Mouse (Mus musculus) hindbrain, embryonic 15.5 days (tissue): Measurements from ENCODE around the gene Tmc5. TPM values are rescaled to one million over a fixed set of nuclear protein-coding genes. Genes with fewer than 3 reads are reported as not detected.

Experiments used
- ATAC-seq: fragments of 200-750 bp; cut with Nextera tagmentation; 2 replicates; pipeline ENCODE4 v1.8.0; 2017; ENCODE audit warnings: low read depth, moderate number of reproducible peaks, moderate TSS enrichment; ENCODE audit not compliant: low FRiP score
- H3K27ac ChIP-seq: fragments of 300-500 bp; sonication (generic); replicated peaks from 2 replicates; pipeline ENCODE4 v1.5.1; 2015; ENCODE audit warnings: mild to moderate bottlenecking, inconsistent platforms
- H3K27me3 ChIP-seq: fragments of 300-500 bp; sonication (generic); 2 replicates; pipeline ENCODE4 v1.6.1; 2015; ENCODE audit warnings: control low read depth, inconsistent platforms
- H3K36me3 ChIP-seq: fragments of 300-500 bp; sonication (generic); 2 replicates; pipeline ENCODE4 v1.6.1; 2015; ENCODE audit warnings: control low read depth, inconsistent platforms
- H3K4me1 ChIP-seq: fragments of 300-500 bp; sonication (generic); replicated peaks from 2 replicates; pipeline ENCODE4 v1.6.1; 2015; ENCODE audit warnings: control low read depth, inconsistent platforms
- H3K4me2 ChIP-seq: fragments of 300-500 bp; sonication (generic); 2 replicates; pipeline ENCODE4 v1.6.1; 2015; ENCODE audit warnings: moderate library complexity, mild to moderate bottlenecking, inconsistent platforms
- H3K4me3 ChIP-seq: fragments of 300-500 bp; sonication (generic); 2 replicates; pipeline ENCODE4 v1.5.1; 2015; ENCODE audit warnings: mild to moderate bottlenecking, inconsistent platforms
- H3K9ac ChIP-seq: fragments of 300-500 bp; sonication (generic); 2 replicates; pipeline ENCODE4 v1.6.1; 2015; ENCODE audit warnings: inconsistent platforms
- H3K9me3 ChIP-seq: fragments of 300-500 bp; sonication (generic); 2 replicates; pipeline ENCODE4 v1.6.1; 2016; ENCODE audit warnings: control low read depth, inconsistent platforms
- WGBS: fragments of 180-500 bp; shearing (Covaris S2); methylation state at CpG from one replicate; pipeline ENCODE4 v1.1.7; 2015; 5-methylcytosine and 5-hydroxymethylcytosine counted together
- polyA plus RNA-seq: library from polyadenylated mRNA; unstranded; fragments of >200 nt; fragmentation: Nextera tagmentation; extraction: Ambion mirVana; gene quantifications from 2 replicates; pipeline ENCODE4 v1.2.1, GENCODE M21; 2015

The Tmc5 gene
- 0.12 and 0.14 TPM in 2 replicates for polyA plus RNA-seq

- peak within 1 kb of the TSS; percentile 29 for H3K4me3 ChIP-seq
- H3K4me2 ChIP-seq = peak within 1 kb of the TSS; percentile 56
- 4% methylated on average over 23 of the region's 23 CpGs for WGBS
- no peak within 1 kb of the TSS for H3K27ac ChIP-seq
- no peaks in the 10 kb centered on the region for H3K36me3 ChIP-seq
- peak within 1 kb of the TSS; percentile 29; the same call in 1 of the 2 replicates for H3K9ac ChIP-seq
- H3K4me1 ChIP-seq = peaks cover 40% of the 10 kb centered on the region
- H3K9me3 ChIP-seq = no peaks in the 10 kb centered on the region
- peaks cover 16% of the 10 kb centered on the region; the same call in 1 of the 2 replicates for H3K27me3 ChIP-seq
- 0 out of 2 replicates have a peak, but pooled peaks have one; percentile 7 for ATAC-seq
Observed at GRCm38 (mm10) chr7:118597201-118597600, at the start of gene Tmc5. Gene Tmc5, plus strand, starts transcription at chr7:118597297.

- H3K4me1 ChIP-seq = no peaks in the 10 kb centered on the region
- H3K9me3 ChIP-seq = no peaks in the 10 kb centered on the region
- H3K4me2 ChIP-seq = no peak overlapping the region
- 83% methylated on average over 10 of the region's 10 CpGs for WGBS
- no peak for ATAC-seq
- no peaks in the 10 kb centered on the region for H3K27me3 ChIP-seq
- H3K9ac ChIP-seq = no peak overlapping the region
- H3K4me3 ChIP-seq = no peak overlapping the region
- peaks cover 38% of the 10 kb centered on the region for H3K36me3 ChIP-seq
- no peak overlapping the region for H3K27ac ChIP-seq
Observed at GRCm38 (mm10) chr7:118547451-118547850, 49.6 kb upstream of the Tmc5 start.

- Histone ChIP-seq H3K4me1 (no peaks in the 10 kb centered on the region), H3K4me2 (no peak overlapping the region), H3K9me3 (no peaks in the 10 kb centered on the region), H3K9ac (no peak overlapping the region), H3K36me3 (peaks cover 48% of the 10 kb centered on the region), H3K27ac (no peak overlapping the region), H3K27me3 (no peaks in the 10 kb centered on the region), H3K4me3 (no peak overlapping the region)
- ATAC-seq = no peak
- 77% methylated on average over 4 of the region's 4 CpGs for WGBS
Observed at GRCm38 (mm10) chr7:118553881-118554280, 43.2 kb upstream of the Tmc5 start.

GRCm38 (mm10) chr7:118554290-118554689 is 42.8 kb upstream of the Tmc5 start:
- no peak overlapping the region for H3K4me2 ChIP-seq
- peaks cover 48% of the 10 kb centered on the region for H3K36me3 ChIP-seq
- 72% methylated on average over 2 of the region's 2 CpGs for WGBS
- H3K4me1 ChIP-seq = no peaks in the 10 kb centered on the region
- H3K9me3 ChIP-seq = no peaks in the 10 kb centered on the region
- ATAC-seq = no peak
- H3K4me3 ChIP-seq = no peak overlapping the region
- H3K27ac ChIP-seq = no peak overlapping the region
- H3K9ac ChIP-seq = no peak overlapping the region
- H3K27me3 ChIP-seq = no peaks in the 10 kb centered on the region

GRCm38 (mm10) chr7:118569121-118569543 is 28.0 kb upstream of the Tmc5 start:
- Histone ChIP-seq H3K4me1 (no peaks in the 10 kb centered on the region), H3K36me3 (peaks cover 5% of the 10 kb centered on the region; the same call in 1 of the 2 replicates), H3K9ac (no peak overlapping the region), H3K9me3 (no peaks in the 10 kb centered on the region), H3K27me3 (no peaks in the 10 kb centered on the region), H3K4me2 (no peak overlapping the region), H3K4me3 (no peak overlapping the region), H3K27ac (no peak overlapping the region)
- WGBS = 36% methylated on average over 6 of the region's 6 CpGs
- no peak for ATAC-seq

GRCm38 (mm10) chr7:118571350-118571749 is 25.7 kb upstream of the Tmc5 start:
- 42% methylated on average over 5 of the region's 5 CpGs for WGBS
- Histone ChIP-seq H3K27ac (no peak overlapping the region), H3K27me3 (no peaks in the 10 kb centered on the region), H3K9ac (no peak overlapping the region), H3K4me1 (no peaks in the 10 kb centered on the region), H3K4me3 (no peak overlapping the region), H3K9me3 (no peaks in the 10 kb centered on the region), H3K36me3 (no peaks in the 10 kb centered on the region), H3K4me2 (no peak overlapping the region)
- no peak for ATAC-seq

GRCm38 (mm10) chr7:118572039-118572438 is 25.1 kb upstream of the Tmc5 start:
- 34% methylated on average over 5 of the region's 5 CpGs for WGBS
- H3K4me3 ChIP-seq = no peak overlapping the region
- no peak overlapping the region for H3K9ac ChIP-seq
- no peaks in the 10 kb centered on the region for H3K4me1 ChIP-seq
- no peaks in the 10 kb centered on the region for H3K27me3 ChIP-seq
- H3K9me3 ChIP-seq = no peaks in the 10 kb centered on the region
- no peak for ATAC-seq
- H3K27ac ChIP-seq = no peak overlapping the region
- no peaks in the 10 kb centered on the region for H3K36me3 ChIP-seq
- no peak overlapping the region for H3K4me2 ChIP-seq

GRCm38 (mm10) chr7:118578269-118578668 is 18.8 kb upstream of the Tmc5 start:
- Histone ChIP-seq H3K4me3 (no peak overlapping the region), H3K27me3 (no peaks in the 10 kb centered on the region), H3K9ac (no peak overlapping the region), H3K4me2 (no peak overlapping the region), H3K9me3 (no peaks in the 10 kb centered on the region), H3K36me3 (peaks cover 8% of the 10 kb centered on the region; the same call in 1 of the 2 replicates), H3K4me1 (0 out of 2 replicates have a peak, but pooled peaks cover 3% of the 10 kb centered on the region), H3K27ac (peak overlapping the region; percentile 16; the same call in 1 of the 2 replicates)
- no peak for ATAC-seq
- WGBS = 77% methylated on average over 3 of the region's 3 CpGs

GRCm38 (mm10) chr7:118579938-118580337 is 17.2 kb upstream of the Tmc5 start:
- Histone ChIP-seq H3K4me1 (peaks cover 14% of the 10 kb centered on the region), H3K27me3 (no peaks in the 10 kb centered on the region), H3K9me3 (no peaks in the 10 kb centered on the region), H3K9ac (no peak overlapping the region), H3K36me3 (peaks cover 8% of the 10 kb centered on the region; the same call in 1 of the 2 replicates), H3K4me3 (no peak overlapping the region), H3K27ac (no peak overlapping the region), H3K4me2 (no peak overlapping the region)
- no peak for ATAC-seq
- WGBS = 77% methylated on average over 2 of the region's 2 CpGs

GRCm38 (mm10) chr7:118583821-118584220 is 13.3 kb upstream of the Tmc5 start:
- Histone ChIP-seq H3K36me3 (peaks cover 8% of the 10 kb centered on the region; the same call in 1 of the 2 replicates), H3K4me1 (peaks cover 14% of the 10 kb centered on the region), H3K9ac (peak overlapping the region; percentile 75), H3K27me3 (no peaks in the 10 kb centered on the region), H3K4me2 (peak overlapping the region; percentile 79), H3K27ac (peak overlapping the region; percentile 67; the same call in 1 of the 2 replicates), H3K4me3 (peak overlapping the region; percentile 63), H3K9me3 (no peaks in the 10 kb centered on the region)
- WGBS = 14% methylated on average over 7 of the region's 7 CpGs
- ATAC-seq = no peak

GRCm38 (mm10) chr7:118584257-118584907 is 12.7 kb upstream of the Tmc5 start, which contains the start of gene Tmc7:
Gene Tmc7, minus strand, starts transcription at chr7:118584736.
- 0% methylated on average over 50 of the region's 51 CpGs for WGBS
- Histone ChIP-seq H3K27ac (peak within 1 kb of the TSS; percentile 67), H3K4me3 (peak within 1 kb of the TSS; percentile 63), H3K9ac (peak within 1 kb of the TSS; percentile 75), H3K4me2 (peak within 1 kb of the TSS; percentile 79), H3K9me3 (no peaks in the 10 kb centered on the region), H3K36me3 (peaks cover 8% of the 10 kb centered on the region; the same call in 1 of the 2 replicates), H3K27me3 (no peaks in the 10 kb centered on the region), H3K4me1 (peaks cover 14% of the 10 kb centered on the region)
- peak; percentile 86 for ATAC-seq

GRCm38 (mm10) chr7:118584926-118585325 is 12.2 kb upstream of the Tmc5 start:
- Histone ChIP-seq H3K27me3 (no peaks in the 10 kb centered on the region), H3K4me2 (peak overlapping the region; percentile 79), H3K9me3 (no peaks in the 10 kb centered on the region), H3K9ac (no peak overlapping the region), H3K4me1 (peaks cover 14% of the 10 kb centered on the region), H3K4me3 (peak overlapping the region; percentile 63), H3K36me3 (peaks cover 4% of the 10 kb centered on the region; the same call in 1 of the 2 replicates), H3K27ac (no peak overlapping the region)
- ATAC-seq = no peak; the same call in 1 of the 2 replicates
- WGBS = 68% methylated on average over 5 of the region's 5 CpGs
